Mouse (Mus musculus): Measurements from ENCODE around the gene Spock1. TPM values are rescaled to one million over a fixed set of nuclear protein-coding genes. Genes with fewer than 3 reads are reported as not detected.

Gene Spock1
- total and polyA plus RNA-seq, 3 experiments = not detected

GRCm38 (mm10) chr13:57688926-57689325 lies 219.2 kb downstream of the Spock1 start:
- in situ Hi-C loops (cut with MboI; ENCODE audit: low pct_ligation_motif_present, low pct_unique_long_range_greater_than_20kb, low sequenced_read_pairs) = no loop called here
- H3K36me3 ChIP-seq (replicated peaks in 1 of 2; ENCODE audit: control insufficient read depth in 1 of 2, insufficient read depth in 1 of 2, low read length in 1 of 2) = no peaks in the 10 kb centered on the region
- H3K27ac ChIP-seq (ENCODE audit: insufficient read depth, low read depth) = no peak overlapping the region
- no peak for DNase-seq (ENCODE audit: extremely low read depth)
- H3K4me2 ChIP-seq (ENCODE audit: insufficient read depth, low read depth, poor library complexity, severe bottlenecking) = no peak overlapping the region
- H3K9ac ChIP-seq (ENCODE audit: insufficient read depth, low read depth) = no peak overlapping the region
- no peak for TF ChIP-seq RAD21 (IDR thresholded peaks at IDR 0.05; ENCODE audit: low read depth, low read length)
- no peak for TF ChIP-seq USF2 (conservative IDR thresholded peaks at IDR 0.05; ENCODE audit: low read depth, low read length)
- TF ChIP-seq JUND (conservative IDR thresholded peaks at IDR 0.05; ENCODE audit: low read depth, low read length) = no peak
- TF ChIP-seq KAT2A (IDR thresholded peaks at IDR 0.05; ENCODE audit: insufficient replicate concordance, low read length) = no peak
- TF ChIP-seq TCF12 (IDR thresholded peaks at IDR 0.05; ENCODE audit: low read depth, low read length) = no peak
- no peak for TF ChIP-seq POLR2A (IDR thresholded peaks at IDR 0.05; ENCODE audit: low read depth, low read length)
- TF ChIP-seq CHD1 (IDR thresholded peaks at IDR 0.05; ENCODE audit: low read depth, low read length) = no peak
- H3K9me3 ChIP-seq (replicated peaks; ENCODE audit: low read length) = peaks cover 90% of the 10 kb centered on the region
- no peak overlapping the region for H3K4me3 ChIP-seq (replicated peaks in 1 of 3; ENCODE audit: low read depth in 2 of 3, low read length in 2 of 3, poor library complexity in 1 of 3)
- no peaks in the 10 kb centered on the region for H3K27me3 ChIP-seq (replicated peaks)
- no peaks in the 10 kb centered on the region for H3K79me2 ChIP-seq (replicated peaks; ENCODE audit: control insufficient read depth, extremely low read depth, insufficient read depth, poor library complexity, severe bottlenecking)
- dilution Hi-C loops (cut with MboI; ENCODE audit: extremely low pct_ligation_motif_present, extremely low pct_unique_long_range_greater_than_20kb, low sequenced_read_pairs) = no loop called here
- H3K4me1 ChIP-seq (ENCODE audit: control insufficient read depth in 1 of 2, insufficient read depth in 2 of 2) = no peaks in the 10 kb centered on the region

GRCm38 (mm10) chr13:57686437-57686836 lies 221.7 kb downstream of the Spock1 start:
- Histone ChIP-seq H3K27me3 (replicated peaks) (no peaks in the 10 kb centered on the region), H3K27ac (ENCODE audit: insufficient read depth, low read depth) (no peak overlapping the region), H3K9ac (ENCODE audit: insufficient read depth, low read depth) (no peak overlapping the region), H3K4me2 (ENCODE audit: insufficient read depth, low read depth, poor library complexity, severe bottlenecking) (no peak overlapping the region), H3K9me3 (replicated peaks; ENCODE audit: low read length) (peaks cover 90% of the 10 kb centered on the region), H3K36me3 (replicated peaks in 1 of 2; ENCODE audit: control insufficient read depth in 1 of 2, insufficient read depth in 1 of 2, low read length in 1 of 2) (no peaks in the 10 kb centered on the region), H3K4me1 (ENCODE audit: control insufficient read depth in 1 of 2, insufficient read depth in 2 of 2) (no peaks in the 10 kb centered on the region), H3K79me2 (replicated peaks; ENCODE audit: control insufficient read depth, extremely low read depth, insufficient read depth, poor library complexity, severe bottlenecking) (no peaks in the 10 kb centered on the region), H3K4me3 (replicated peaks in 1 of 3; ENCODE audit: low read depth in 2 of 3, low read length in 2 of 3, poor library complexity in 1 of 3) (no peak overlapping the region)
- TF ChIP-seq SMC3 (IDR thresholded peaks at IDR 0.05; ENCODE audit: low read depth, low read length) = no peak
- no peak for TF ChIP-seq MXI1 (IDR thresholded peaks at IDR 0.05; ENCODE audit: low read depth, low read length)
- no peak for TF ChIP-seq CHD2 (IDR thresholded peaks at IDR 0.05; ENCODE audit: low read length)
- no peak for TF ChIP-seq POLR2AphosphoS2 (IDR thresholded peaks at IDR 0.05; ENCODE audit: low read depth, low read length)
- no peak for TF ChIP-seq IRF4 (IDR thresholded peaks at IDR 0.05; ENCODE audit: low read depth, low read length)
- in situ Hi-C loops (cut with MboI; ENCODE audit: low pct_ligation_motif_present, low pct_unique_long_range_greater_than_20kb, low sequenced_read_pairs) (no loop called here), dilution Hi-C loops (cut with MboI; ENCODE audit: extremely low pct_ligation_motif_present, extremely low pct_unique_long_range_greater_than_20kb, low sequenced_read_pairs) (no loop called here)
- no peak for DNase-seq (ENCODE audit: extremely low read depth)

- Histone ChIP-seq H3K9me3 (replicated peaks; ENCODE audit: low read length) (peaks cover 90% of the 10 kb centered on the region), H3K36me3 (replicated peaks in 1 of 2; ENCODE audit: control insufficient read depth in 1 of 2, insufficient read depth in 1 of 2, low read length in 1 of 2) (no peaks in the 10 kb centered on the region), H3K79me2 (replicated peaks; ENCODE audit: control insufficient read depth, extremely low read depth, insufficient read depth, poor library complexity, severe bottlenecking) (no peaks in the 10 kb centered on the region), H3K4me2 (ENCODE audit: insufficient read depth, low read depth, poor library complexity, severe bottlenecking) (no peak overlapping the region), H3K9ac (ENCODE audit: insufficient read depth, low read depth) (no peak overlapping the region), H3K4me3 (replicated peaks in 1 of 3; ENCODE audit: low read depth in 2 of 3, low read length in 2 of 3, poor library complexity in 1 of 3) (no peak overlapping the region), H3K27me3 (replicated peaks) (no peaks in the 10 kb centered on the region), H3K27ac (ENCODE audit: insufficient read depth, low read depth) (no peak overlapping the region), H3K4me1 (ENCODE audit: control insufficient read depth in 1 of 2, insufficient read depth in 2 of 2) (no peaks in the 10 kb centered on the region)
- no peak for DNase-seq (ENCODE audit: extremely low read depth)
- in situ Hi-C loops (cut with MboI; ENCODE audit: low pct_ligation_motif_present, low pct_unique_long_range_greater_than_20kb, low sequenced_read_pairs) (no loop called here), dilution Hi-C loops (cut with MboI; ENCODE audit: extremely low pct_ligation_motif_present, extremely low pct_unique_long_range_greater_than_20kb, low sequenced_read_pairs) (no loop called here)
- TF ChIP-seq HCFC1 (IDR thresholded peaks at IDR 0.05; ENCODE audit: low read depth, low read length) = no peak
Measured at GRCm38 (mm10) chr13:57685201-57685600, 222.9 kb downstream of the Spock1 start.
